Mouse (Mus musculus): ENCODE measurements at regions not wholly inside any gene's neighbourhood (a gene's known extent, or its start where the extent isn't known, plus 50 kb on each side); places are given as distances from the start of the nearest gene placed in this dataset.

DNA sequence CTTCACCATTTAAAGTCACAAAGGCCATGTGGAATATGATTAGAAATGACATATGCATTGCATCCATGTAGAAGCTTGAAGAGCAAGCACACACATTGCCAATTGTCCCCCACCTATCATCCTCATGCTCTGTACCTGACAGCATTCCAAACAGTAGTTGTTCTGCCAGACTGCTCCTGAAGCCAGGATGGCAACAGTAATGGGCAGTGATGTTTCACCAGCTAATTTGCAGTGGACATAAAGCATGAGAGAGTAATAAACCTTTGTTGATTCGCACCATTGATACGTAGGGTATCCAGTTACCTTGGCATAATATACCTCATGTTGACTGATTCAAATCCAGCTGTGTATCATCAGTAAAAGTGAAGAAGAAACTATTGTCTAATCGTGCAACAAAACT, 606.5 kb upstream of the Celf2 start:
- no peak for DNase-seq (ENCODE audit: low spot score)

DNA sequence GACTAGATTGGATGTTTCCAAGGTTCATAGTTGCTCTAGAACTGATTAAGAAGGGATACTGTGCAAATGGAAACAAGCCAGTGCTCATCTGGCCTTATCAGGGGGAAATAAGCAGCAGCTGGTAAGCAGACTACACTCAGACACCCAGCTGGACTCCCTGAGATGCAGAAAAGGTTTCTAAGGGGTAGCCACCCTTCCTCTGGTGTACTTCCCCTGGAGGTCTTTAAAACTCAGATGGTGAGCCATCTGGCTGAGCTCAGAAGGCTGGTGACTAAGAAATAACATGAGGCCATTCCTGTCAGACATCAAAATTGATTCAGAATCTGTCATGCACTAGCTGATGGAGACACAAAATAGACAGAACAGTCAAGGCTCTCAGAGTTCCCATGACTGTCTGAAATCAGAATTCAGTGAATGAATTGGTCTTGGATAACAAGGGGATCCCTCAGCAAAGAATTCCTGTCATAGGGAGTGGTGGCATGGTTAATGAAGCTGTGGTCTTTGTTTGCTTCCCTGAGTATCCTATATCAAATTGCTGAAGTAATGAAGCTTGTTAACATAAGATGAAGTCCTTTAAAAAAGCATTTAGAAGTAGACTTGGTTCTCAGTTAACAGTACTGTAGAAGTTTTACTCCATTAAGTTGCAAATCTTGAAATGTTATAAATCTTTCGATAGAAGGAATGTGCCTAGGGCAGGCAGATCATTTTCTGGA, 603.2 kb upstream of the Celf2 start:
- DNase-seq (ENCODE audit: low spot score): no peak

DNA sequence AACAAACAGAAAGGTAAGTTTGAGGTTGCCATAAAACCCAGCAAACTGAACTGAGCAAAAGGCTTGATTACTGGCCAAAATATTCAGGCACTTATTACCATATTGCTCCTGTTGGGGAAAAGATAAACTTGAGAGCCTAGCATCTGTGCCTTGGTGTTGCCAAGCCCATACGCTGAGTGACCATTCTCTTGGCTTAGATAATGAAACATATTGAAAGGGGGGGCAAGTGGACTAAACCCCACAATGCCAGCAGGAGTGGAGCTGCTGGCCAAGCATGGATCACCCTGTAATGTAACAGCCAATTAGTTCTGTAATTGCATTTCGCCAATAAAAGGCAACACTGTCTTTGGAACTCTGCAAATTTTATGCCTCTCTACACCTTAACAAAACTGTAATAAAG, 584.8 kb upstream of the Celf2 start:
- no peak for DNase-seq (ENCODE audit: low spot score)

GRCm38 (mm10) chr2:8067901-8068300, 558.5 kb upstream of the Celf2 start:
- DNase-seq (ENCODE audit: low spot score): no peak

- DNase-seq (ENCODE audit: low spot score): no peak
Observed at GRCm38 (mm10) chr2:8061687-8062086, 552.3 kb upstream of the Celf2 start.

- DNase-seq (ENCODE audit: low spot score): no peak
Observed at GRCm38 (mm10) chr2:8029212-8029611, 519.8 kb upstream of the Celf2 start.

- DNase-seq (ENCODE audit: low spot score): no peak
Observed at GRCm38 (mm10) chr2:8027571-8027970, 518.2 kb upstream of the Celf2 start.

GRCm38 (mm10) chr2:8026648-8027047, 517.3 kb upstream of the Celf2 start:
- DNase-seq (ENCODE audit: low spot score): no peak

DNA sequence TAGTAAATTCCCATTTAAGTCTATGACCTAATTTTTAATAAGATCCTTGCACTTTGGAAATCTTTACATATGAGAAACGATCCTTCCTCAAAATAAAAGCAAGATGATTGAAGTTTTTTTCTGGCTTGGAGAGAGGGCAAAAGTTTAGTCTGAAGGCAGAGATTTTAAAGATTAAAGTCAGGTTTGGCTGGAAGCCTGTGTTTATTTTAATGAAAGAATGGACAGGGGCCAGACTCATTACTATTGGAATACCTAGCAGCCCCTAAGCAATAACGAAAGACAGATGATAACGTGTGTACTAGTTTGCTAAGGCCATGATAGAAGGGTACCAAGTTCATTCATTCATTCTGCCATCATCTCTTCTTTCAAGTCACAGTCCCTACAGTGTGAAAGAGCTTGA, 513.3 kb upstream of the Celf2 start:
- no peak for DNase-seq (ENCODE audit: low spot score)

DNA sequence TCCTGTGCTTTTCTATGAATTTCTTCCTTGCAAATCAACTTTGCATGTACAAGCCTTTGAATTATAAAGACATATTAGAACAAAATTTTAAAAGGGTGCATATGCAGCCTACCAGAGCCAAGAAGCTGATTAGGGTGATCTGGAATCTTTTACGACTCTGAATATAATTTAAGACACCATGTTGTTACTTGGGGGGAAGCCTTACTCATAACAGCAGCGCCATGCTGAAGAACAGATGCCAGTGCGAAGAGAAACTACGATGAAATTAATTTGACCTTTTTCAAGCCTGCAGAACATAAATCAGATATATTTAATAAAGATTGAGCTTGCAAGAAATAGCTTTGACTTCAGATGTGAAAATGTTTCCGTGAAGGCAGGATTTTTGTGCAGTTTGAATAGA, 512.7 kb upstream of the Celf2 start:
- no peak for DNase-seq (ENCODE audit: low spot score)

DNA sequence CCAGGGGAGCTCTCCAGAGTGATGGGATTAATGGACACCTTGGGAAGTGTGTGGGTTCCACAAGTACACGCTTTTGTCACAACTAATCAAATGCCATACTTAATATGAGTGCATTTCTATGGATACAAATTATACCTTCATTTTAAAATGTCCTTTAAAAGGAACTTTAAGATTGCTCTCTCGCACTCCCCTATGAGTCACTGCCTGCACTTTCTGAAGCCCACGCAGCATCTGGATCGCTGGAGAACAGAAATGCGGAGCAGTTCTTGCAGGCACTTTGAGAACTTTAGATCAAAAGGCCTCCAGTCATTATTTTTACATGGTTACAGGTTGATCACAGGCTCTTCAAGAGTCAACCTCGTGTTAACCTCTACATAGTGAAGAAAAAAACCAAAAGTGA, 503.5 kb upstream of the Celf2 start:
- DNase-seq (ENCODE audit: low spot score): no peak

DNA sequence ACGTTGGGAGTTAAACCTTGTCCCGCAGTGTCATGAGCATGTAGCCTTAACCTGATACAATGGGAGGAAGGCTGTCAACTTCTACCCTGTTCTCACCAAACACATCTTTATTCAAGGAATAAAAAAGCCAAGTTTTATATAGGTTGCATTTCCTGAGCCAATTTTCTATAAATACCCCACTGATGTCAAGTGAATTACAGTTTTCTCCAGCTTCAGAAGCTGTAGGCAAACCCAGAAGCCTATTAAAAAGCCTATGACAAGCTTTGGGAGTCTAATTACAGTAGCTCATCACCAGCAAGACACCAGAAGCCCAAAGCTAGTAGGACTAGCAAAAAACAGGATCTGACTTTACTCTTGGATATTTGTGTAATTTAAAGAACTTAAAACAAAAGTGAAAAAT, 490.1 kb upstream of the Celf2 start:
- no peak for DNase-seq (ENCODE audit: low spot score)

DNA sequence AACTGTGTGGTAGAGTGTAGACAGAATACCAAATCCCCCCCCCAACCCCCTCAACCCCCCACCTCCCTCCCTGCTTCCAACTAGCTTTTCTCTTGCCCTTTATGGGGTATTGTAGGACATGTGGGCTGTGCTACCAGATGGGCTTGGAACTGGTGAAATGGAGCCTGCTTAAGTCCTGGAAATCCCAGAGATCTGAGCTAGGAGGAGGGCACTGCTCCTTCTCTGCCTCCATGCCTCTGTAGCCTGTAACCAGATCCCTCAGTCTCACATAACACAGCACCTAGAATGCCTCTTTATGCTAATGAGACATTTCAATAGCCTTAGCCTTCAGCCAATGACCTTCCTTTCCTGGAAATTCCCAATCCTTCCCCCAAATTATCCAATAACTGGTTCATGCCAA, 465.1 kb upstream of the Celf2 start:
- no peak for DNase-seq (ENCODE audit: low spot score)

GRCm38 (mm10) chr2:7963456-7963855, 454.1 kb upstream of the Celf2 start:
- no peak for DNase-seq (ENCODE audit: low spot score)

GRCm38 (mm10) chr2:7954210-7954609, 444.8 kb upstream of the Celf2 start:
- DNase-seq (ENCODE audit: low spot score): no peak

- DNase-seq (ENCODE audit: low spot score): no peak
Observed at GRCm38 (mm10) chr2:7952846-7953245, 443.5 kb upstream of the Celf2 start.

GRCm38 (mm10) chr2:7944946-7945345, 435.6 kb upstream of the Celf2 start:
- DNase-seq (ENCODE audit: low spot score): peak; percentile 2

- no peak for DNase-seq (ENCODE audit: low spot score)
Observed at GRCm38 (mm10) chr2:7933617-7934016, 424.3 kb upstream of the Celf2 start.

DNA sequence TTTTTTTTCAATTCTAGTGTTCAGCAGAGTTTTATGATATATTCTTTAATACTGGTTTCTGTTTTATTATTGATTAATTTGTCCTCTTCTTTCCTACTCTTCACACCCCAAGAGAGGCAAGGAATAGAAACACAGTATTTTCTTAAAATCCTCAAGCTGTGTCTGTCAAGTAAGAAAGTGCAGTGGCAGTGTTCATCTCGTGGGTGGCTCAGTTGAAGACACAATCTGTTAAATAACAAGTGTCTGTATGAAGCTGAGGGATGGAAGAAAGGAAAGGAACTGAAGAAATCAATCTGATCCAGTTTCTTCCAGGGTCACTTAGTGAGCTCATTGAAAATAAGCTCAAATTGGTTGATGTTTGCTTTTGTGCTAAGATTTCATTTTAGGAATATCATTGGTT, 396.9 kb upstream of the Celf2 start:
- DNase-seq (ENCODE audit: low spot score): no peak

DNA sequence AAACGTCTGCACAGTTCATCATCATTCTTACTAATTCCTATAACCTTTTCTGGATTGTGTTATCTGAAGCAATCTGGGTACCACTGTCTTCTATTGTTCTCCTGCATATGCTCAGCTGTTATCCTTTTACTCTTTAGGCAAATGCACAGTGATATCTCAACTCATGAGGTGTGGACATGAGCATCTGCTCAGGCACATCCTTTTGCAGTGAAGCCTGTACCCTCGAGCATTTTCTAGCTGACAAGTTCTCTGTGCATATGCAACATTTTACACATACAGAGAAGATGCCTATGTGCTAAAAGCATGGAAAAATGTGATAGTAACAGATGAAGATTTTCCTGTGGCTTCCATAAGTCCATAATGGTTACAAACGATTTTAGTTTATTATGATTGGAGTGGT, 384.4 kb upstream of the Celf2 start:
- no peak for DNase-seq (ENCODE audit: low spot score)

Data from adipocyte (in vitro differentiated cells).